29 mouse cellular contexts compared by ENCODE assay signal in genomic region chr7:109747747-109748146, GRCm38 (mm10). TPM values are rescaled to one million over a fixed set of nuclear protein-coding genes. Genes with fewer than 3 reads are reported as not detected.
DNase-seq lines count a peak whose midpoint lies in the region; ATAC-seq and TF ChIP-seq lines count a peak whose summit lies in the region.
"Had no signal": no experiment of that assay in that cellular context is flagged by ENCODE, and none has a peak within 500 bp of the region (broad histone marks: within the 10 kb centered on the region; RNA-seq: fewer than 3 reads in every experiment).

No protein-coding gene starts in this region.

- peaks cover 37% of the 10 kb centered on the region for H3K36me3 ChIP-seq in intestine, postnatal 0 days (ENCODE audit: control insufficient read depth, insufficient read depth)
- peaks cover 3% of the 10 kb centered on the region for H3K36me3 ChIP-seq in intestine, embryonic 16.5 days (ENCODE audit: control insufficient read depth, insufficient read depth, low read length)

- H3K4me3 ChIP-seq in intestine, postnatal 0 days (ENCODE audit: low read depth, low read length): no peak overlapping the region
- H3K4me3 ChIP-seq in intestine, embryonic 16.5 days (ENCODE audit: low read length): no peak overlapping the region
- no peak overlapping the region for H3K4me3 ChIP-seq in left cerebral cortex, adult 2 months
- H3K4me3 ChIP-seq: embryonic facial prominence, embryonic 10.5 days; forebrain, embryonic 15.5 days; heart, embryonic 15.5 days; hindbrain, embryonic 15.5 days; midbrain, embryonic 15.5 days; myocyte; neural tube, embryonic 13.5 days had no signal

- no peak for DNase-seq in left cerebral cortex, adult 2 months (ENCODE audit: extremely low spot score in 1 of 2, low spot score in 2 of 2)
- DNase-seq in left cerebral cortex, adult 8-10 months (ENCODE audit: low spot score in 2 of 2): no peak
- peak; percentile 9 for DNase-seq in MN1 (ENCODE audit: low spot score)
- DNase-seq in brain, embryonic 14.5 days (ENCODE audit: low read depth): peak; percentile 1
- no peak for DNase-seq in urinary bladder, postnatal 25 days (ENCODE audit: low spot score)
- DNase-seq: adrenal gland, postnatal 25 days; cerebellum, adult 9-11 months; gastrocnemius, postnatal 36 days; kidney, adult 11 months; lung, adult 18-20 months; lung, postnatal 4 days; retina, postnatal 1 day; right cerebral cortex, postnatal 25 days; spleen, adult 18-20 months had no signal

- intact Hi-C loops in left cerebral cortex, adult 2 months (cut with DNase I): no loop called here

- no peak overlapping the region for H3K27ac ChIP-seq in intestine, postnatal 0 days (ENCODE audit: low read depth, low read length)
- H3K27ac ChIP-seq in intestine, embryonic 16.5 days (ENCODE audit: low read length): no peak overlapping the region
- no peak overlapping the region for H3K27ac ChIP-seq in left cerebral cortex, adult 2 months
- H3K27ac ChIP-seq: embryonic facial prominence, embryonic 10.5 days; forebrain, embryonic 15.5 days; heart, embryonic 15.5 days; hindbrain, embryonic 15.5 days; midbrain, embryonic 15.5 days; neural tube, embryonic 13.5 days had no signal

- no peaks in the 10 kb centered on the region for H3K9me3 ChIP-seq in intestine, postnatal 0 days (ENCODE audit: control insufficient read depth)
- no peaks in the 10 kb centered on the region for H3K9me3 ChIP-seq in intestine, embryonic 16.5 days (ENCODE audit: control insufficient read depth, low read length)
- H3K9me3 ChIP-seq: embryonic facial prominence, embryonic 10.5 days; forebrain, embryonic 15.5 days; heart, embryonic 15.5 days; hindbrain, embryonic 15.5 days; midbrain, embryonic 15.5 days; neural tube, embryonic 13.5 days had no signal

- H3K4me1 ChIP-seq in intestine, postnatal 0 days (replicated peaks; ENCODE audit: control insufficient read depth, insufficient read depth, low read length): no peaks in the 10 kb centered on the region
- H3K4me1 ChIP-seq in intestine, embryonic 16.5 days (ENCODE audit: control insufficient read depth, insufficient read depth, low read length): no peaks in the 10 kb centered on the region

- H3K27me3 ChIP-seq in intestine, postnatal 0 days (replicated peaks; ENCODE audit: control insufficient read depth, insufficient read depth, low read length): no peaks in the 10 kb centered on the region
- no peaks in the 10 kb centered on the region for H3K27me3 ChIP-seq in intestine, embryonic 16.5 days (replicated peaks; ENCODE audit: control insufficient read depth, insufficient read depth, low read length)
- H3K27me3 ChIP-seq: forebrain, embryonic 15.5 days; heart, embryonic 15.5 days; hindbrain, embryonic 15.5 days; midbrain, embryonic 15.5 days; neural tube, embryonic 13.5 days had no signal

- no peak for ATAC-seq in intestine, postnatal 0 days
- ATAC-seq in intestine, embryonic 16.5 days: no peak
- ATAC-seq: forebrain, embryonic 15.5 days; midbrain, embryonic 15.5 days had no signal

- peak; percentile 65 for TF ChIP-seq CTCF in intestine, postnatal 0 days (IDR thresholded peaks at IDR 0.05; ENCODE audit: low read depth)
- TF ChIP-seq CTCF in left cerebral cortex, adult 2 months (IDR thresholded peaks at IDR 0.05): peak; percentile 31
- no peak for TF ChIP-seq CTCF in brain, embryonic 14.5 days (IDR thresholded peaks at IDR 0.05; ENCODE audit: borderline replicate concordance, extremely low read depth, insufficient read depth, insufficient read length)

- 52% methylated on average over 1 of the region's 1 CpGs for WGBS in intestine, postnatal 0 days
- 35% methylated on average over 1 of the region's 1 CpGs for WGBS in intestine, embryonic 16.5 days

- no peak overlapping the region for H3K9ac ChIP-seq in intestine, postnatal 0 days (ENCODE audit: low read depth, low read length)
- no peak overlapping the region for H3K9ac ChIP-seq in intestine, embryonic 16.5 days (ENCODE audit: low read depth, low read length)
- H3K9ac ChIP-seq: forebrain, embryonic 15.5 days; heart, embryonic 15.5 days; hindbrain, embryonic 15.5 days; midbrain, embryonic 15.5 days; neural tube, embryonic 13.5 days had no signal

- H3K4me2 ChIP-seq in intestine, postnatal 0 days (replicated peaks; ENCODE audit: low read depth): no peak overlapping the region
- H3K4me2 ChIP-seq in intestine, embryonic 16.5 days (ENCODE audit: low read depth, low read length): no peak overlapping the region
- H3K4me2 ChIP-seq: forebrain, embryonic 15.5 days; heart, embryonic 15.5 days; hindbrain, embryonic 15.5 days; liver, embryonic 11.5 days; midbrain, embryonic 15.5 days; neural tube, embryonic 13.5 days had no signal

- TF ChIP-seq POLR2A in brain, embryonic 14.5 days (IDR thresholded peaks at IDR 0.05; ENCODE audit: borderline replicate concordance, extremely low read depth, insufficient read depth, insufficient read length, poor library complexity, severe bottlenecking): no peak

RNA-seq across cellular contexts. Expression of gene Tmem9b, which starts 4.9 kb away (rescaled TPM):
- 135 and 145 TPM in 2 replicates for polyA plus RNA-seq in intestine, postnatal 0 days (2015; fragmentation: Nextera tagmentation; extraction: Ambion mirVana)
- polyA plus RNA-seq in intestine, embryonic 16.5 days (2015; fragmentation: Nextera tagmentation; extraction: Ambion mirVana): 80.7 and 86.1 TPM in 2 replicates
- total RNA-seq in left cerebral cortex, adult 2 months (2021): 10 to 100 TPM; 85.0 to 88.7 TPM
- total RNA-seq in left cerebral cortex, adult 8-10 months (2022): 10 to 100 TPM; 91.8 to 93.5 (median 92.3) TPM
- polyA plus RNA-seq in brain, embryonic 14.5 days (2012; rRNA removed): 64.2 and 69.0 TPM in 2 replicates

RNA-seq across cellular contexts. Expression of gene Ascl3, which starts 16.2 kb away (rescaled TPM):
- polyA plus RNA-seq in intestine, postnatal 0 days (2015; fragmentation: Nextera tagmentation; extraction: Ambion mirVana): 0.52 and 0.98 TPM in 2 replicates
- 0.33 and 0.61 TPM in 2 replicates for polyA plus RNA-seq in intestine, embryonic 16.5 days (2015; fragmentation: Nextera tagmentation; extraction: Ambion mirVana)
- total RNA-seq in left cerebral cortex, adult 2 months (2021): not detected
- not detected for total RNA-seq in left cerebral cortex, adult 8-10 months (2022)
- polyA plus RNA-seq in brain, embryonic 14.5 days (2012; rRNA removed): 0.11 and 0.14 TPM in 2 replicates
- total RNA-seq: adrenal gland, postnatal 25 days; gastrocnemius, postnatal 36 days; hematopoietic stem cell, adult 5-6 weeks; layer of hippocampus, postnatal 14 days; left cerebral cortex, postnatal 10 days; megakaryocyte-erythroid progenitor cell, adult 5-6 weeks had no signal
- polyA plus RNA-seq: embryonic facial prominence, embryonic 10.5 days; forebrain, embryonic 15.5 days; heart, embryonic 15.5 days; hindbrain, embryonic 15.5 days; limb, embryonic 11.5 days; liver, embryonic 11.5 days had no signal

RNA-seq across cellular contexts. Expression of gene BC051019, which starts 24.1 kb away (rescaled TPM):
- not detected in 2 replicates for polyA plus RNA-seq in intestine, postnatal 0 days (2015; fragmentation: Nextera tagmentation; extraction: Ambion mirVana)
- 0.13 TPM in 1 of 2 replicates, not detected in the other for polyA plus RNA-seq in intestine, embryonic 16.5 days (2015; fragmentation: Nextera tagmentation; extraction: Ambion mirVana)
- total RNA-seq in left cerebral cortex, adult 2 months (2021): not detected
- total RNA-seq in left cerebral cortex, adult 8-10 months (2022): not detected
- 0.26 and 0.32 TPM in 2 replicates for polyA plus RNA-seq in brain, embryonic 14.5 days (2012; rRNA removed)
- total RNA-seq: adrenal gland, postnatal 25 days; gastrocnemius, postnatal 36 days; hematopoietic stem cell, adult 5-6 weeks; left cerebral cortex, postnatal 10 days; megakaryocyte-erythroid progenitor cell, adult 5-6 weeks had no signal

RNA-seq across cellular contexts. Expression of gene Nrip3, which starts 34.1 kb away (rescaled TPM):
- 0.39 and 0.59 TPM in 2 replicates for polyA plus RNA-seq in intestine, postnatal 0 days (2015; fragmentation: Nextera tagmentation; extraction: Ambion mirVana)
- polyA plus RNA-seq in intestine, embryonic 16.5 days (2015; fragmentation: Nextera tagmentation; extraction: Ambion mirVana): 0.39 and 0.80 TPM in 2 replicates
- total RNA-seq in left cerebral cortex, adult 2 months (2021): 10 to 100 TPM; 83.4 to 86.7 TPM
- total RNA-seq in left cerebral cortex, adult 8-10 months (2022): 10 to 100 TPM; 78.2 to 97.8 (median 85.7) TPM
- polyA plus RNA-seq in brain, embryonic 14.5 days (2012; rRNA removed): 2.6 and 3.2 TPM in 2 replicates
- total RNA-seq: gastrocnemius, postnatal 36 days; hematopoietic stem cell, adult 5-6 weeks; megakaryocyte-erythroid progenitor cell, adult 5-6 weeks had no signal

RNA-seq across cellular contexts. Expression of gene Akip1, which starts 44.3 kb away (rescaled TPM):
- polyA plus RNA-seq in intestine, postnatal 0 days (2015; fragmentation: Nextera tagmentation; extraction: Ambion mirVana): 29.8 and 30.1 TPM in 2 replicates
- 37.6 and 40.9 TPM in 2 replicates for polyA plus RNA-seq in intestine, embryonic 16.5 days (2015; fragmentation: Nextera tagmentation; extraction: Ambion mirVana)
- 1 to 10 TPM; 4.9 to 5.9 TPM for total RNA-seq in left cerebral cortex, adult 2 months (2021)
- total RNA-seq in left cerebral cortex, adult 8-10 months (2022): 1 to 10 TPM; 5.1 to 7.6 (median 6.3) TPM
- polyA plus RNA-seq in brain, embryonic 14.5 days (2012; rRNA removed): 11.1 and 12.0 TPM in 2 replicates

Comparison
In these comparisons a context has a peak if more than half of its experiments do, and no peak if none do; other contexts are left out.
1. DNase-seq: peak in MN1 (single experiment) and brain, embryonic 14.5 days (single experiment); none in left cerebral cortex, adult 2 months (0 of 2), left cerebral cortex, adult 8-10 months (0 of 2) and urinary bladder, postnatal 25 days (single experiment).